Mouse (Mus musculus) B cell, adult 62 days (primary cell): ENCODE results near the gene Serpinb9g. TPM values are rescaled to one million over a fixed set of nuclear protein-coding genes. Genes with fewer than 3 reads are reported as not detected.

Source experiments
- total RNA-seq: library from RNA; stranded (reverse); gene quantifications from 4 replicates; pipeline ENCODE4 v1.2.4, GENCODE M21; 2023

The Serpinb9g gene
- not detected in 4 replicates for total RNA-seq

DNA sequence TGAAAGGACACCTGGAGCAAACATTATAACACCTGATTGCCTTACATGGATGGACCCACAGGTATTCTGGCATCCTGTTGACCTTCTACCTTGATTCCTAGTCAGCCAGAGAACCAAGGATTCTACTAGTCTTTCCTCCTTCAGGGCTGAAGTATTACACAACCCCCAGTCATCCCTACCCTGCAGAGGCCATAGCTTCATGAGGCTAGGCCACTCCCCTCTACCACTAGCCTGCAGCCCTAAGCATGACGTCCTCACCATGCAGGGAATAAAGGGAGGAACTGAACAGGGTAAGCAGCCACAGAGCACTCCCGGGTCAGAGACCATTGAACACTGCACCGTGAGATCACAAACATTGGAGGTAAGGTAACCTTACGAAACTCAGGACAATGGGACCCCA lies at the start of gene Serpinb9g:
TSS of gene Serpinb9g (plus strand) at position 301 of the 400 bp plus-strand sequence.

Other genes starting within 250 kb of the Serpinb9g start
- not detected in 4 replicates for gene Serpinb9e, start 235.2 kb upstream of the Serpinb9g start, total RNA-seq
- gene Serpinb9f, start 160.7 kb upstream of the Serpinb9g start, total RNA-seq, result not detected in 4 replicates
- gene Gm11397, start 89.0 kb upstream of the Serpinb9g start, total RNA-seq, result not detected in 4 replicates
- not detected in 4 replicates for gene Serpinb6d, start 176.6 kb downstream of the Serpinb9g start, total RNA-seq